Mouse (Mus musculus) cerebellum, adult (tissue): ENCODE measurements around the gene Sox5.

Experiments
- ATAC-seq: cut with Nextera tagmentation; 2 replicates; pipeline ENCODE4 v1.9.2; 2017; ENCODE audit warnings: mild to moderate bottlenecking, moderate library complexity, mixed read lengths; ENCODE audit not compliant: insufficient number of reproducible peaks, low FRiP score, low TSS enrichment

The Sox5 gene

DNA sequence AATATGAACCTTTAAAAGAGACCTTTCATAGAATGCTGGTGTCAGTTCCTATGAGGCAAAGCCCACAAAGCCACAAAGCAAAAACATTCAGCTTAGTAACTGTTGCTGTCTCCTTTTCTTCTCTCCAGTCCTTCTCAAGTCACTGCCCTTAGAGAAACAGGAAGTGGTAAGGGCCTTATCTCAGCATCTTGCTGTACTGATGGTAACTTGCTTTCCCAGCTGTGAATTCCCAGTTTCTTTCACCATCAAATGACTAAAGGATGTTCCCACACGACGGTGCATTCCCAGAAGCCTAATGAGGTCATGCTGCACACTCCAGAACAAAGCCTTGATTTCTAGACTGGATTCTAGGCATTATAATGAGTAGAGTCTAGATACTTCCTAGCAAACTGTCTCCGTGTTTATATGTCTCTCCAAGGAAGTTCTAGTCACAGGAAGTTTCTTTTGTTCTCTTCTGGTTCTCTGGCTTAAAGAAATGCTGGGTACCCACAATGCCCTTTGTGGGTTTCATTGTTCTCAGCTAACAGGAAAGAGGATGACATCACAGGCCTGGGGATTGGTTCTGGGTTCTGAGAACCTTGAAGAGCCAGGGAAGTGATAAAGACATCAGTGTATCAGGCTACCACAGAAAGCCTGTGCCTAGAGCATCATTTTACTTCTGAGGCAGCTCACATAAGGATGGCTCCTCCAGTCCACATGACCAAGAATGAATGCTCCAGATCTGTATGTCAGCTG is 111.2 kb downstream of the Sox5 start:
- no peak for ATAC-seq

DNA sequence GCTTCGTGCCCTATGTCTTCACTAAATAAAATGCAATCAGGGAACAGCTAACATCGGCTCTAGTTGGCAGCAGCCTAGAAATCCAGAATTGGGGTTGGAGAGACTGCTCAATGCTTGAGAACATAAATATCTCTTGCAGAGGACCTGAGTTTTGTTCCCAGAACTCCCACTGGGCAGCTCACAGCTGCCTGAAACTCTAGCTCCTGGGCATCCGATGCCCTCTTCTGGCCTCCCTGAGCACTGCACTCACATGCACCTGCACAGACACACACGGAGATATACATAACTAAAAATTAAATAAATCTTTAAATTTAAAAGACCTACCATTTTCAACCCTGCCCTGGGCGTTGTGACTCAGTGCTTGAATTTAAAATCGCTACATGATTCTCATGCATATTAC is 115.2 kb downstream of the Sox5 start:
- ATAC-seq, result no peak

DNA sequence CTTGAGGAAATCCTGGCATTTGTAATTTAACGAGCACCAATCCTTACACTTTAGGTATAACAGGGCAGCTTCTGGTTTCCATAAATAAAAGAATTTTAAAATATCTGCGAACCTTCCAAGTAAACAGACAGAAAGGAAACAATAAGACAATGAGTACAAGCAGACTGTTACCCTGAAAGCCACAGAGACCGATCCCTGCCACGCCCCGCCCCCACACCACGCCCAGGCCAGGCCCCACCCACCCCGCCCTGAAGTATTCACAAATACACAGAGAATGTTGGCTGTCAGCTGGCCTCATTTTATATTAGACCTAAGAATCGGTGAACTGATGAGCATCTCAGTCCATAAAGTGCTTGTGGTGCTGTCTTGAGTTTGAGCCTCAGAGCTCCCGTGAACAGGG is 117.0 kb downstream of the Sox5 start:
- ATAC-seq, result no peak

DNA sequence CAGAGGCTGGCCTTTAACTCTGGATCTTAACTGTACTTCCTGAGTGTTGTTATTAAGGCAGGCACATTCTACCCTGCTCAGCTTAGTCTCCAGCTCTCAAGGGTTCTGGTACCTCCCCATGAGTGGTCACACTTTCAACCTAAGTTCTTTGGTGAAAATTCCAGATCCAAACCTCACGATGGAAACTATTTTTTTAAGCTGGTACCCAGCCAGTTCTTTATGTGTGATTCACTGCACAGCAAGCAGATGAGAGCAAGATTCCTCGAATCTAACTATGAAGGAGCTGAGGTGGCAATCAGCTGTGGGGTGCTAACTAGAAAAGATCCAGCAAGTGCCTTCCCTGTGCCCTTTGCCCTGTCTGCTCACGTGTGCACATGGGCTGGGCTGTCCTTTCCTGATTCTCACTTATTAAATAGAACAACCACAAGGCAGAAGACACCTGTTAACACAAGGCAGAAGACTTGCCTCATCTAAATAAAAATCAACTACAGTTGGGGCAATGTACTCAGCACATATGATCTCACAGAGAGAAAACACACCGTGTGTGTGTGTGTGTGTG is 118.2 kb downstream of the Sox5 start:
- no peak for ATAC-seq

DNA sequence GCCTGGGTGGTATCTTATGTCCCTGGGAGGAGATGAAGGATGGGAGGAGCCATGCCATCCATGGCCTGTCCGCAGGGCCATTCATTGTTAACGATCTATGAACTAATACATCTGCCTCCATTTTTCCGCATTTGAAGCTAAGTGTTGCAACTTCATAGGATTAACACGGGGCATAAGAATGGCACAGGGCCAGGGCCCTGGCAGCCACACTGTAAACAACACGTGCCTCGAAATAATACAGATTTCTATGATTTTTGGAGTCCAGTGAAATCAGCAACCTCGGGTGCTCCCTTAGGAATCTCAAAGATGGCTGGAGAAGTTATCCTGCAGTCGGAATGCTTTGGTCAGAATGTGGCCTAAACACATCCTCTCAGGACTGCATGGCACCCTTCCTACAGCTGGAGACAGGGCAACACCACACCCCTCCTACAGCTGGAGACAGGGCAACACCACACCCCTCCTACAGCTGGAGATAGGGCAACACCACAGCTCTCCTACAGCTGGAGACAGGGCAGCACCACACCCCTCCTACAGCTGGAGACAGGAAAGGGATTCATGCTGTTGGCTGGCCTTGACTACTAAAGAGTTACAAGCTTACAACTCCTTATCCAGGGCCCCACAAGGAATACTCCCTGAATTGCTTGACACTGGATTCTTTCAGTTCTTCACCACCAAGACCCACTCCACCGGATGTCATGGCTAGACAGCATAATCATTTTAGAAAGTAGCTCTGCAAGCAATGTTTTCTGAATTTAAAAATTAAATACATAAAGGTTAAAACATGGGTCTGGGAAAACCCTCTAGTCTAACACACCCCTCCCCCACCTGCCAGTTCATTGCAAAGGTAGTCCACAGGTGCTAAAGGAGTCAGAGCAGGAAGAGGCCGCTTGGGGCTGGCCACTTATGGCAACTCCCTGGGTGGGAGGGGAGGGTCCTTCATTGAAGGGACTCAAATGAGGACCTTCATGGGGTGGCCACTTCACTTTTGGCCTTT is 122.4 kb downstream of the Sox5 start:
- no peak for ATAC-seq

DNA sequence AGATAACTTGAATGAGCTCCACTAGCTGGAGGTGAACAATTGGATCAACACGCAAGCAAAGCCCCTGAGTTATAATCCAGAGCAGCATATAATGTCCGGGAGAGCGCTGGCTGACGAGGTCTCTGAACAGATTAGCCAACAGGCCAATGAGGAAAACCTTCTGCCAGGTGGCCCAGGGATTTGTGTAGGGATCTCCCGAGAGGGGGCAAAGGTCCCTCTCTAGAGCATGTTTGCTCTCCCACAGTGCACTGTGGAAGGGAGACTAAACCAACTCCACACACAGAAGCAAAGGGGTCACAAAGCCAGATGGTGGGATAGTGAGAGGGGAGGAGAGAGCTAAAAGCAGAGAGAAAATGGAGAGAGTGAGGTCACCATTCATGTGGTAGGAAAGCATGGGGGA is 128.9 kb downstream of the Sox5 start:
- no peak for ATAC-seq

DNA sequence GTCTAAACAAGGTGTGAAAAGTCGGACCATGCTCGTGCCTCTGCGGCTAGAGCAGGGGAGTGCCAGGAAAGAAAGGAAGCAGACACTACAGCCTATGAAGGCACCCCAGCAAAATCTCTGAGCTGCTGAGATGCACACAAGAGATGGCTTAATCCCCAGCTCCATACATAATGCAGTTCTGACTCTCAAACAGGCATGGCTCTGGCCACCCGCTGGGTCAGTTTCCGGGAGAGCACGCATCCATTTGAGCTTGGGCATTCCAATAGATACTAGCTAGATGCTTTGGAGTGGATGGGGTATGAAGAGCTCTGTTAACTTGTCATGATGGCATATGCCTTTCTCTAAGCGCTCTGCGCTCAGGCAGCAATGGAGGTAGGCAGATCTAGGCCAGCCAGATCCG is 132.9 kb downstream of the Sox5 start:
- ATAC-seq, result no peak

DNA sequence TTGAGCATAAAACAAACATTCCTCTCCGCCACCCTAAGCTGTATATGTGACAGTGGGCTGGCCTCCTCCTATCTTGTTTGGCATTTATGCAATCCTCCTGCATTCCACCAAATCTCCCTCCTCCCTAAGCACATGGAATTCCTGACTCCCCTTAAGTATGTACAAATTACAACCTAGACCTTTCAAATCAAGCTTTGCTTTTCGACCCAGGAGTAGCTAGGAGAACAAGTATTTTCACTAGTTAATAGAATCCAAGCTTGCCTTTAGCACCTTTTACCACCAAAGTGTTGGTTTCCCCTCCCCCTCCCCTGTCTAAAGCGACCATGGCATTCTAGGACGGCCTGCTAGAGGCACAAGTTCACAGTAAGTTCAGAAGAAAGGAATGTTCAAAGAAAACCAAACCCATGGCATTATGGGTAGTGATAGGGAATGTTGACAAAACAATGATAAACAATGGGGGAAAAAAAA is 133.6 kb downstream of the Sox5 start:
- no peak for ATAC-seq

DNA sequence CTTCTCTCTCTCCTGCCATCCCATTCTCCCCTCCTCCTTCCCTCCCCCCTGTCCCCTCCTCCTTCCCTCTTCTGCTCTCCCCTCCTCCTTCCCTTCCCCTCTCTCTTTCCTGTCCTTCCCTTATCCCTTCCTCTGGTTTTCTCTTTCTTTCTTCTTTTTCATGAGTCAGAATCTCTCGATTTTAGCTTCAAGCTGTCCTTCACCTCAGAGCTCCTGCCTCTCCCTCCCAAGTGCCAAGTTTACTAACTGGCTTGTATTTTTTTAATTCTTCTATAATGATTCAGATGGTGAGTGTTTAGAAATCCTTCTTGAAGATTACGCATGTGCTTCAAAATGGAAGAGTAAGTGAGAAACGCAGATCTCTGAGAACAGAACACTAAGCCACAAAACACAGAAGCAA is 135.4 kb downstream of the Sox5 start:
- no peak for ATAC-seq

DNA sequence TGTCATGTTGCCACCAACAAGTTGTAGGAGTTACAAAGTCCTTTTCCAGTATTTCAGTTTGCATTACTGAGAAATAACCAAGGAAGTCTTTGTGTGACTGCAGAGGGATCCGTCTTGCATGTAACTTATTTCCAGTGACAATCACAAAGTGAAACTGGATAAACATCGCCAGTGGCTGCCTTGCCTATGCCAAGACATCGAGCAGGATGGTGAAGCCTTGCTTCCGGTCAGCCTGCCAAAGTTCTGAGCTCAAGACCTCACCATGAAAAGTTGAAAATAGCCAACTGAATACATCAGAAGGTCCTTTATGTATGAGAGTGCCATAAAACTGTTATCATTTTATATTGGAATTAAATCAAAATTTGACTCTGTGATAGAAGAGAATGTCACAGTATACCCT is 136.0 kb downstream of the Sox5 start:
- no peak for ATAC-seq

DNA sequence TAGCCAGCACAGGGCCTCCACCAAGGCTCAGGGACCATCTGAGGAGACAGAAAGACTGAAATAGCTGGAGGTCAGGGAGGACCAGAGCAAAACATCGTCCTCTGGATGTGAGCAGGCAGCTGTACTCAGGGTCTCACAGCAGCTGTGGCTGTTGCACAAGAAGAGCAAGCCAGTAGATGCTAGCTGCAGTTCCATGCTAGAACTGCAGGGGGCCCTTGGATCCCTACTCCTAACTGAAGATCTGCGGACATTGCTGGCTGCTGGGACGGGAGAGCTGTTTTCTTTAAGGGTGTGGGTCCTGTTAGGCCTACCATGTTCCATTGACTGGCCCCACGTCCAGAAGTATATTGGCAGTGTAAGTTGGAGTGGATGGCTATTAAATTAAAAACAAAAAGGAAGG is 137.1 kb downstream of the Sox5 start:
- no peak for ATAC-seq

DNA sequence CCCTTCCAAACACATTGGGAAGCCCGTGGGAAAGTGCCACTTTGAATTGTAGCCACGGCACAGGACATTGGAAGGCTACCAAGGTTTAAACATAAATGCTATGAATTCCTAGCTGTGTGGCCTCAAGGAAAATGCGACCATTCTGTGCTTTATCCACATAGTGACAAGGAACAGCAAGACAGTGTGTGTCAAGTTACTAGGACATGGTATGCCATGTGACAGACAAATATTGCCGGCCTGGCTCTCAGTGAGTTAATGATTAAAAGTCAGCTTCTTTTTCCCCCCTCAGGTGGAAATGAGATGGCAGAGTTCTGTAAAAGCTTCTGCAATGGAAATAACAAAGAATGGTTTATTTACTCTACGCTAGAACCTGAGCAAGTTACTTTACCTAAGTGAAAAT is 138.2 kb downstream of the Sox5 start:
- ATAC-seq, result no peak

DNA sequence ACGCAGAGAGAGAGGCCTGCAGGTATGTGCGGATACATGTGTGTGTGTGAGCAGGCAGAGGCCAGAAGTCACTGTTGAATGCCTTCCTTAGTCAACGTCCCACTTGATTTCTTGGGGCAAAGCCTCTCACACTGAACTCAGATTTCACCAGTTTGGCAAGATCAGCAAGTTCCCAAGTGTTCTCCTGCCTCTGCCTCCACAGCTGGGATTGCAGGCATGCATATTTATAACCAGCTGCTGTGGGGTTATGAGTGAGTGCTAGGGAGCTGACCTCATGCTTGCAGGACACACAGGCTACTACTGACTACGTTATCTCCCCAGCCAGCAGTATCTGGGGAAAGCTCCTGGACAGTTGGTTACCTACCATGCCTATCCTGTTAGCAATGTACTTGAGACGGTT is 139.9 kb downstream of the Sox5 start:
- ATAC-seq, result no peak

DNA sequence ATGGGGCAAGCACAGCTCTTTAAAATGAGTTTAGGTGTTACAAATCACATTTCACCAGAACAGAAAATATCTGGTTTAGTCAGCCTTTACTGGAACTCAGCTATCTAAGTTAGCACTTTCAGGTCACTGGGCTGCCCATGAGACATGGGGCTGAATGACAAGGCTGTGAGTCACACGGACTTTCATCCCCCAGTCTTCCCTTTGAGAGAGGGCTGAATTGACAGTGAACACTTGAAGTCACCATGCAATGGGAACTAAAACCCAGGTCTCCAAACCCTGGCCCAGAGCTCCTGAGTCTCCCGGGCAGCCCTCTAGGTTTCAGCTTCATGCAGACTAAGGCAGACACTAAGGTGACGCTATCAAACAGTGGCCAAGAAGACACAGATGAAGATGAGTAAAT is 141.2 kb downstream of the Sox5 start:
- ATAC-seq, result no peak

DNA sequence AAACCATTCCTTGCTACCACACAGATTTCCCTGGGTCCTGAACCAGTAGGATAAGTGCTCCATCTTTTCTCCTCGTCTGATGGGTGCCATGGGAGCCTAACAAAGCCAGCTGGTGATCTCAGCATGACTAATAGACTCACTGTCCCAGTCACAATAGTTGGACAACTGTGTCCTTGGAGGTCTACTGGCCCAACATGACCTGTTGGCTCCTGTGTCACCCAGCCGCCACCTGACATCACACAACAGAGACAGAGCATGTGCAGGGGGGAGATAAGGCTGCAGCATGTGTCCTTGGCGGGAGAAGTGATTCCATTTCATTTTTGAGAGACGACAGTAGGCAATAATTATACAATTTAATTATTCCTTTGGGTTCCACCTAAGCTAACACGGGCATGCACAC is 143.2 kb downstream of the Sox5 start:
- ATAC-seq, result no peak

DNA sequence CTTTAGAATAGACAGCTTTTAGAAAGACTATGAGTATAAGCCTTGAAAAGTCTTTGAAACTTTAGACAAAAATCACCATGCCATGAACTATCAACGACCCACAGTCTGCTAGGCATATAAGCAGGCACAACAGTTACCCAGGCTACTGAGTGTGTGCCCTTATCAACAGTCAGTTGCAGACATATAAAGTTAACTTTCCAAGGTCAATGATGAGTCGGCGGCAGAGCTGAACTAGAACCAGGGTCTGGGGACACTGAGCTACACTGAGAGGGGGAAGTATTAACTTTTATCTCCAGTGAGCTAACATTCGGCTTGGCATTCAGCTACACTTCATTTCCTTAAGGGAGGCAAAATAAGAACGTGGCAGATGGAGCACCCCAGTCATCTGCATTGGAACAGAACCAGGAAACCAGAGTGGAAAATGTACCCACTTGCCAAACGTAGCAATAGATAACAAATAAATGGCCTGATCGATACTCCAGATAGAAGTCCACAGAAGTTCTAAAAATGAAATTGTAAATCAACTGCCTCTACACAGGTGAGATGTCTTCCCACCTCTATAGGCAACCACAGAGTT is 154.2 kb downstream of the Sox5 start:
- no peak for ATAC-seq

DNA sequence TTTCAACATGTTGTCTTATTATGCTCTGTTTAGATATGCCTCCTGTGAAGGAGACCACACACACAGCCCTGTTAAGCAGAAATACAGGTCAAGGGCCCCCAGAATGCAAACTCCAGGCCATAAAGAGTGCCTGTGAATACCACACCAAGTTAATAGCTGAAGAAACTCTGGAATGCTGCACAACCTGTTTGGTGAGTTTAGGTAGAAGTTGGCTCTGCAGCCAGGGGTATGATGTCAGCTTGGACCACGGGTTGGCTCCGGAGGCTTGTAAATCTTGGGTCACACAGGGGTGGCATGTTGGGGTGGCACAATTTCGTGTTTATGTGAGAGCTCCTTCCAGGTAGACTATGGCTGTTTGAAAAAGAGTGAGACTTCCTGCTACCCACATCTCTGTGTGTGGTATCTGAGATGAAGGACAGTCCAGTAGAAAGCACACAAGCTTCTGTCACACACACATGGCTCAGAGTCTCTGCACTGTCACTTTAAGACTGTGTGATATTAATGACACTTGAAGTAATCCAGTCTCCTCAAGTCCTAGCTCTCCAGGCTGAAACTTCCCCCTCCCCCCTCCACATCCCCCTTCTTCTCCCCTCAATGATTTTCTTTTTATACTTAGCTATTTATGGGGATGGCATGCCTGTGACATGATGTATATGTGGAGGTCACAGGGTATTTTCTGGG is 160.5 kb downstream of the Sox5 start:
- ATAC-seq, result no peak

DNA sequence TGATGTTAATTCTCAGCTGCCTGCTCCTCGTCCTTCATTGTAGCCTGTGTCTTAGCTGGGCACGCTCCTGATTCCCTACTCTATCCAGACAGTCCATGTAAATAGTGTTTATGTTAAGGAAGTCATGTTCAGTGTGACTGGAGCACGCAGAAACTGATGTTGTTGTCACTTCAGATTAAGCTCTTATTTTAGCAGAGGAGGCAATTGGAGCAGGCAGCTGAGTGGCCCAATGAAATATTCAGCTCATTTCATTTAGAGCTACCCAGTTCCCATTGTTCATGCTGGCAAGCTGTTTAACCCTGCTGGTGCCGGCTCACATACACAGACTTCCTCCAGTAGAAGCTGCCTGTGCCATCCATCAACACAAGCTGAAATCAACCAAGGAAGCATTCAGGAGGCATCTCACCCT is 170.4 kb downstream of the Sox5 start:
- ATAC-seq, result no peak

DNA sequence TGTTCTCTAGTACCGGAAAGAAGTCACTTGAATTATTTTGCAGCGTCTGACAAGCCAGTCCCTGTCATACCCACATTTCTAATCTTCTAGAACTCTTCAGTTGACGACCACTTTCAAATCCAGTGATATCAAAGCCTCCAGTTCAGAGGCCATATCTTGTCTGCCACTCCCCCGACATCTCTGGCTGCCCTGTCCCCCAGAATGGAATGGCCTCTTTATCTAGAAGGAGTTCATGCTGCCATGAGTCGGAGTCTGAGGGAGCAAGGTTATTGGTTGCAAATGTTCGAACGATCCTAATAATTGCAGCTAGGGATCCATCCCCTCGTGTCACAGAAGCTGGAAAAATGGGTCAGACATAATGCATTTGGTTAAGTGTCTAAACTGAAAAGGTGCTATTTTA is 170.9 kb downstream of the Sox5 start:
- no peak for ATAC-seq

DNA sequence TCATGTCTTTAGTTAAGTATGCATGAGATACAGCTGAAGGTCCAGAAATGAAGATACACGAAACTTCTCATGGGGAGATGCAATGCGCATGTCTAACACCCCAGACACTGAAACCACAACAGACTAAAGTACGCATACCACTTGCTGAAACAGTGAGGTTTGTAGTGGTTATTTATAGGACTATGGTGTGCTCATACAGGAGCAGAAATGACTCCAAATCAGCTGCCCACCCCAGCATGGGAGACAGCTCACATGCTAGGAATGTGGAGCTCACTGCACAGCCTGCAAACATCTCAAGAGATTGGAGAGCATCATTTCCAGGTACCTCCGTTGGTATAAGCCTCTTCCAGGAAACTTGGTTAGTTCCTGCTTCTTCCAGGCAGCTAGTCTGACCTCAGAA is 178.9 kb downstream of the Sox5 start:
- ATAC-seq, result no peak
